Mouse (Mus musculus) frontal cortex, postnatal 25 days (tissue): ENCODE measurements around the gene Gm10750.
"Not testable (repeated sequence)": the region's sequence is repeated elsewhere in the genome, so short reads cannot be mapped to it uniquely, and the experiment has no call there.

ENCODE experiments used
- DNase-seq, 2 experiments: peaks; one replicate each; pipeline ENCODE4 v3.0.0; 2022; ENCODE audit warnings: low spot score in 2 of 2

Gene Gm10750

DNA sequence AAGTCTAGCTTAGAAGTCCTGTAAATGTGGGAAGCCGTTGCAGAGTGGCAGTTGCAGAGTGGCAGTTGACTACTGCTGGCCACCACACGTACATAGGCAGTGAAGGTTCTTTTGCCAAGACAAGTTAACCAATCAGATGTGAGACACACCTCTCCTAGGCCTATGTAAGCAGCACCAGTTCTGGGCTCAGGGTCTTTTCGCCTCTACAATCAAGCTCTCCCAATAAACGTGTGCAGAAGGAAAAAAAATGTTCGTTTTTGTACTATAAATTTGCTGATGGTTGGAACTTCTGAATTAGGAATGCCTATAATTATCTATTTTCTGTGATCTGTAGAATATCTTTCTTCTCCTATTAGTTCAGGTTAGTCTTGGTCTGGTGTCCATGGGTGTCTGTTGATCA, at the start of gene Gm10750:
Gene Gm10750 (minus strand): TSS at position 101 of the 400 bp plus-strand sequence.
- DNase-seq = not testable (repeated sequence)

DNA sequence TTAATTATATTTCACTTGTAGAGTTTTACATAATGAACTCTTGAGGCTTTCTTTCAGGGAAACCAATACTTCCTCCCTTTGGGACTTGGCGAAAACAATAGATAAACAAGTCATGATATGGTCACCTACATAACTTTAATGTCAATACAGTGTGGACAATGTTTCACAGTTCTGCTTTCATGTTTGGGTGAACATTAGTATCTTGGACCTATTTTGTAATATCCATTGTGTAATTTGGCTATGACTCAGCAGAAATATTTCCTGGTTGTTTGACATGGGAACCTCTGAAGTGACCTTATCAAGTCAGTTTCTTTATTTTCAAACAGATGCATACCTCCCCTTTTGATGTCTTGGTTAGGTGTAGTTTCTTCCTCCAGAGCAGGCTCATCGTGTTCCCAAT, 12.2 kb downstream of the Gm10750 start:
- DNase-seq = no peak

GRCm38 (mm10) chr2:149003151-149003550, 13.9 kb downstream of the Gm10750 start, which contains the start of gene Gm1330:
TSS of gene Gm1330 (minus strand) at chr2:149003251.
- DNase-seq = no peak

GRCm38 (mm10) chr2:148995133-148995532, 21.9 kb downstream of the Gm10750 start:
- no peak for DNase-seq
